Mouse (Mus musculus) frontal cortex, postnatal 14 days (tissue): Measurements from ENCODE around the gene Plxdc1.
A peak's percentile ranks its signal among the peaks of the same experiment; 100 is the strongest.

Experiments
- DNase-seq, 2 experiments: peaks; one replicate each; pipeline ENCODE4 v3.0.0; 2022; ENCODE audit warnings: low spot score in 2 of 2

Gene Plxdc1

DNA sequence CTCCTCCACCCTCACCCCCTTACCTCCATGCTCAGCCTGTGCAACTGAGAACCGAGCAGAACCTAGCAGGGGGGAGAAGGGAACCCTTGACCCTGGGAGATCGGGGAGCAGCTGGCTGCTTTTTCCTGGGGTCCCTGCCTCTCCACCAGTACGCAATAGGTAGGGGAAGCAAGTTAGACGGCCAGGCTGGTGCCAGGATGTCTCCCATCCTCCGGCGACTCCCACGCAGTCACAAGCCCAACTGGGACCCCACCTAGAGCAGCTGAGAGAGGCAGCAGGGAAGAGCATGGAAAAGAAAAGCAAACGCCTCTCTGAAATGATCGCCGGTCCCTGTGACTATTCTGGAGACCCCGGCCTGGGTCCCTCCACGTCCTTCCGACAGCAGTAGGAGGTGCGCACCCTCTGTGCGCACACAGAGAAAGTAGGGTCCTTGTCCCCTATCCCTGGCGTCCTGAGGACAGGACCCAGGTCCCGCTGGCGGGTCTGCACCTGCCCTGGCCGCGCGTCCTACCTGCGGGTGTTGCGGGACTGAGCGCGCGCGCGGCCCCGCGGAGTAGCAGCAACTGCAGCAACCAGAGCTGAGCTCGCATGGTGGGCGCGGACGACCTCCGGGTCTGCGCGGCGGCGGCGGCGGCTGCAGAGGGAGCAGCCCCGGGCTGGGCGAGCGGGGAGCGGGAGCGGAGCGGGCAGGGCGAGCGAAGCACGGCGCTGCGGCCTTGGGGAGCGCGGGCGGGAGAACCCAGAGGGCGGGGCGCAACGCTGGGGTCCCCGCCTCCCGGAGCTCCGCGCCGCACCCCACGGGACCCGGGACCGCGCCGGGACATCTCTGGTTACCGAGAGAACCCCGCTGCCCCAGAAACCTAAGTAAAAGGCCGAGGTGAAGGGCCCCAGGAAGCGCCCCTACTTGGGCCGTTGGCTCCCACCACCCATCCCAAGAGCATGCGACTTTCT, at the start of gene Plxdc1:
TSS of gene Plxdc1 (minus strand) at position 718 of the 951 bp plus-strand sequence.
- DNase-seq, result no peak

DNA sequence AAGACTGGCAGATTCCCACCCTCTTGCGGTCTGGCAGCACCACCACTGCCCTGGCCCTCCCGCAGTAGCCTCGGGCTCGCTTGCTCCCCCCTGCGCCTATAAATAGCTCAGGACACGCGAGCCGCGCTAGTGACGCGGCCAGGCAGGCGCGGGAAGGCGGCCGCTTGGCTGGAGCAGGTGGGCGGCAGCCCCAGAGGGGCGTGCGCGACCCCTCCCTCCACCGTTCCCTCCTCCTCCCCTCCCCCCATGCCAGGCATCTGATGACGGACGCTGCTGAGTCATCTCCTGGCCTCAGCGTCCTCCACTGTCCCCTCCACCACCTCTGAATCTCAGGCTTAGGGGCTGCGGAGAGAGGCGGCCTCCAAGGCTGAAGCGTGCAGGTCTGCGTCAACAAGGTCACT, 49.7 kb upstream of the Plxdc1 start:
- DNase-seq, result no peak

DNA sequence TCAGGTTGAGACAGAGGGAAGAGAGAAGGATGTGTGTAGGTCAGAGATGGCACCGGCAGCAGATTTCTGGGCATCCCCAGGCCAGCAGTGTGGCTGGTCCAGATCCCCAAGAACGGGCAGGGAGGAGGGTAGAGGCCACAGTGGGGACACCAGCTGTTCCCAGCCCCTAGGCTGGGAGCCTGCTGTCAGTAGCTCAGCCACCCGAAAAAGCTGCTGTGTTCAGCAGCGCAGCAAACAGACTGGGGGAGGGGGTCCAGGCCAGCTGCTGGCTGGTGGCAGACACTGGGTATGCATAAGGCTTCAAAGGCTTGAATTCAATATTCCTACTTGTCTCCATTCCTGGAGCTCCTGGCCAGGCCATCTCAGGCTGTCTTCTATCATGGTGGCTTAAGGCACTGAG, 48.6 kb upstream of the Plxdc1 start:
- no peak for DNase-seq

DNA sequence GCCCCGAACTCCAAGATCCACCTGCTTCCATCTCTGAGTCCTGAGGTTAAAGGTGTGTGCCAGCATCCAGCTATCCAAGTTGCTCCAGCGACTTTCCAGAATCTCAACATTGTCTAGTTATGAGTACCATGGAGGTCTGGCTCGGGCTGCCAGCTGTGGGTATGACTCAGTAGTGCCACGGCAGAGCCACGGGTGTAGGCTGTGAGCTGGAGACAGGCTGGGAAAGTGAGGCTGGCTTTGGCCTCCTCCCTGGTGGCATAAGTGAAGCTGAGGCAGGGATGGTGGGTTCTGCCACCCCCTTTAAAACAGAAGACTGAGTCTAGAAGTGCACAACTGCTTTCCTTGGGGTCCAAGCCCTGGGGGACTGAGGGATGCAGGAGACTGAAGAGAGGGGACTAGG, 47.8 kb upstream of the Plxdc1 start:
- no peak for DNase-seq

DNA sequence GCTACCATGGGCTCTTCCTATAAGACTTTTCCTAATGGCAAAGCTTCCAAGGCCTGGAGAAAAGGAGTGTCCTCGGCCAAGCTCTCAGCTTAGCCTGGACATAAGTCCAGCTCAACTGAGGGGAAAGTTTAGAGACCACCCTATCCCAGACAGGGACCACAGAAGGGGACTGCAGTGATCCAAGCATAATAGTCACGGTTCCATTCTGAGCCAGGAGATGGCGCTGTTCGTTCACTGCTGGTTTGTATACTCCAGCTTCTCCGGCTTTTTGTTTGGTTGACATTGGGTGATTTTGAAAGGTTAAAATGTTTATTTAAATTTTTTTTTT, 45.2 kb upstream of the Plxdc1 start:
- DNase-seq, result peak in 1 of 2 experiments; percentile 78

DNA sequence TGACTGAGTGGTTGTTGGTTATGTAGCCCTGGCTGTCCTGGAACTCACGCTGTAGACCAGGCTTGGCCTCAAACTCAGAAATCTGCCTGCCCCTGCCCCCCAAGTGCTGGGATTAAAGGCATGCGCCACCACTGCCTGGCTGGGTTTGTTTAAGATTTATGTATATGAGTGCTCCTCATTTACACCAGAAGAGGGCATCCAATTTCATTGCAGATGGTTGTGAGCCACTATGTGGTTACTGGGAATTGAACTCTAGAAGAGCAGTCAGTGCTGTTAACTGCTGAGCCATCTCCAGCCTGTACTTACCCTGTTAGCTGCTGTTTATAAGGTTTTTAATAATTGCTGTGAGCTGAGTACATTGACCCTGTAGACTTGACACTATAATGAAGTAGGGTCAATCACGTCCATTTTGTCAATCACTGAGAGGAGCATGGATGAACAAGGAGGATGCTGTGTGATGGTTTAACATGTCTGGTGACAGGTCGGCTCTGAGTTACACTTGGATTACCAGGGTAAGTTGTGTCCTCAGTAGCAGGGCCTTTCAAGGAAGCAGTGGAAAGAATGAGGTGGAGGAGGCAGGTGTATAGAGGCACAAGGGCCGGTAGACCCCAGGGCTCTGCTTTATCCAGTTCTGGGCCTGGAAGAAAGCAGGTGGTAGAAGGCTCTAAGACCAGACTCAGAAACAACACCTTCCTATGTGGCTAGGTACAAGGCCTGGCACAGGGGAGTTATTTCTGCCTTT, 44.6 kb upstream of the Plxdc1 start:
- DNase-seq, result no peak

DNA sequence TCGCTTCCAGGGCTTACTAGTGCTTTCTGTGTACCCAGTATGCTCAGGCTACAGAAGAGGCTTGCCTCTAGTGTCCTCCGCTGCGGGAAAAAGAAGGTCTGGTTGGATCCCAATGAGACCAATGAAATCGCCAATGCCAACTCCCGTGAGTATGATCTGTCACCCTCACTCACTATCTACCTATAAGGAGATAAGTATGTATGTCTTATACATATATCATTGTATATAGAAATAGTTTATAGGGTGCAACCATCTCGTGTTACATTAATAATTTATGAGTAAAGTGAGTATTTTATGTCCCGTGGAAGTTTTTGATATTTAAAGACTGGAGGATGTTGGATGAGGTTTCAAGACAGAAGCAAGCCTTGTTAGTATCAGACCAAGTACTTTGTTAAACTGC, 41.5 kb upstream of the Plxdc1 start:
- DNase-seq, result no peak

DNA sequence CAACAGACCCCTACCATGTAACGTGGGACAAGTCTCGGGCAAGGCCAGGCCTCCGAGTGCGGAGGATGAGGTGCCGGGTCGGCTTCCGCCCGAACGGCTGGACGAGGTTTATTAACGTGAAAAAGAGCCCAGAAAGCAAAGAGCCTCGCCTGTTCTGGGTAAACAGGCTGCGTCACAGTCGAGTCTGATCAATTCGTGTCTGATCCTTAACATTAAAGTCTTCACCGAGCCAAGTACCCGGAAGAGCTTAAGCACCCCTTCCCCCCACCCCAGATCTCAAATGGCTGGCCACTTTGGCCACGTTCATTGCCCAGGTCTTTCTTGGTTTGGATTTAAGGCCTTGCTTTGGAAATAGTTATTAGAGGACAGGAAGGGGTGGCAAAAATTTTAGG, 41.0 kb upstream of the Plxdc1 start:
- no peak for DNase-seq

DNA sequence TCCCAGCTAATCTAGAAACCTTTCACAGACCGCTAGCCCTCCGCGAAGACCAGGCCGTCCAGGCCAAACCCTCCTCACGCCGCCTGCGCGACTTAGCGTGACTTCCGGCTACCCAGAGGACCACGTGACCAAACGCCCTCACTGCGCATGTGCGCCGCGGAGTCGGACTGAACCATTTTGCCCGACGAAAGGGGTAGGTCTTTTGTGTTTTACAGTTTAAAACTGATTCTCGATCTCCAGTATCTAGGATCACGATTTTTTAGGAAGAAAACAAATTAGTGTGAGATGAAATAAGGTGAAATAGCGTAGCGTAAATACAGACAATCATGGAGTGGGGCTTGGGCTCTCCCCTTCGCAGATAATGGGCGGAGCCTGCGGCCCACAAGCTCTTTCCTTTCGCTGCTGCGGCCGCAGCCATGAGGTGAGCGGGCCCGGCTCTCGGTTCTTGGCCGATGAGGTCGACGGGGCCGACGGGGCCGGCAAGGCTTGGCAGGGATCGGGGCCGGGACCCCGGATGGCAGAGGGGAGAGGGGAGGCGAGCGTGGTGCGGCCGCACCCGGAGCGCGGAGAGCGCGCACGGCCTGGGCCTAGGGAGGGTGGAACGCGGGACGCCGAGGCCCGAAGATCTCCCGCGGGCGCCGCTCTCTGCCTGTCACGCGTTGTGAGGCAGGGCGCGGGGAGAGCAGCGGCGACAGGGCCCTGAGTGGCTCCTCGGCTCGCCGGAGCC, 40.5 kb upstream of the Plxdc1 start, which contains the start of gene Rpl19:
TSS of gene Rpl19 (plus strand) at position 141 of the 727 bp plus-strand sequence.
- peak; percentile 85 to 92 for DNase-seq

DNA sequence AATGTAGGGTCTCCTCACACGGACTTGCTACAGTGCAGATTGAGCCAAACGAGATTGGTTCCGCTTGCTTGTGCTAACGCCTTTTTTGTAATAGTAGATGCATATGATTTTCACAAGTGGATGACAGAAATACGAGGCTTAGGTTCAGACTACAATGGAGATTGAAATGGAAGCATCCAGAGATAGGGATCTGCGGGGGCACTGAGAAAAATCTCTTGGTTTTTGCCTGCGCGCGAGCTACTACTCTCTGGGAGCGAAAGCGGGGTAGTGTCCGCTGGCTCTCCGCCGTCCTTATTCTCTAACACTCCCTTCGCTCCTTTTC, 40.0 kb upstream of the Plxdc1 start:
- no peak for DNase-seq

DNA sequence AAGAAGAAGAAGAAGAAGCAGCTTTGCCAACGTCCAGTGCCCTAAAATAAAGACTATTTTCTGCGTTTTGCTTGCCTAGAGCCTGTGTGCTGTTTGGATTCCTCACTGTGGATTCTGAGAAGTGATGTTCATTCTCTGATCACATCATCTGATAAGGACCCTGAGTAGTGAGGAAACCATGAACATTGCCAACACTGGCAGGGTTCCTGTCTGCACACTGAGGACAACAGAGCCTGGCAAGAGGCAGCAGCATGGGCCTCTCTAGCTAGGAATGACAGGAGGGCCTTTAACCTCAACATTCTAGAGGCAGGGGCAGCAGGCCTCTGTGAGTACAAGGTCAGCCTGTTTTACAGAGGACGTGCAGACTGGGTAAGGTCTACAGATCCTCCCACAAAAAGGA, 38.3 kb upstream of the Plxdc1 start:
- no peak for DNase-seq

DNA sequence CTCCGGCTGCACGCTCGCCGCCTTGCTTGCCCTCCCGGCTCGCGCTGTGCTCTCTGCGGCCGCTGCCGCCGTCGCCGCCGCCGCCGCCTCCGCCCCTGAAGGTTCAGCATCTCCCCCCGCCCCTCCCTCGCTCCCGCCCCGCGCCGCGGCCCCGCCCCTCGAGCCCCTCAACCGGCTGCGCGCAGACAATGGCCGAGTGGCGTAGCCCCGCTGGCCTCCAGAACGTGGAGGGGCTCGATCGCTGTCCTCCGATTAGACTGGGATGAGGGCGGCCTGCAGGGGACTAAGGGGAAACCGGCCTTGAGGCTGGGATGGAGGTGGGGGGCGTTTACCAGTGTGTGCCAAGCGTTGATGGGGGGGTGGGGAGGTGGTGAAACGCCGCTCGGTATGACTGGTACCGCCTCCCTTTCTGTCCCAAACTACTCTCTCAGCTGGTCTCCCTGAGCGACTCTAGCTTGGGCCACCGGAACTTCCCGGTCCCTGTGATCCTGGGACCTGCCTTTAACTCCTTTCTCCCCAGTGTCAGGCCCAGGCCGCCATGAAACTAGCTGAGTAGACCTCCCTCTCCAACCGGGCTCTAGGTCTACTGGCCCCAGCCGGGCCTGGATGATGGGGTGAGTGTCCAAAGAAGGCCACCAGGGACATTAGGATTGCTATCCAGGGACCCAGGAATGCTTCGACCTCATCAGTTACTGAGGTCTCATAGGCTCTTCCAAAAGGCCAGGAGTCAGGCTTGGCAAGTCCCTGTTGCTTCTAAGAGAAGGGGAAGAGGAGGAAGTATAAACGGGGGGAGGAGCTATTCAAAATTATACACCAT, 36.5 kb upstream of the Plxdc1 start, which contains the start of gene Cacnb1:
TSS of gene Cacnb1 (minus strand) at position 480 of the 817 bp plus-strand sequence.
- no peak for DNase-seq

DNA sequence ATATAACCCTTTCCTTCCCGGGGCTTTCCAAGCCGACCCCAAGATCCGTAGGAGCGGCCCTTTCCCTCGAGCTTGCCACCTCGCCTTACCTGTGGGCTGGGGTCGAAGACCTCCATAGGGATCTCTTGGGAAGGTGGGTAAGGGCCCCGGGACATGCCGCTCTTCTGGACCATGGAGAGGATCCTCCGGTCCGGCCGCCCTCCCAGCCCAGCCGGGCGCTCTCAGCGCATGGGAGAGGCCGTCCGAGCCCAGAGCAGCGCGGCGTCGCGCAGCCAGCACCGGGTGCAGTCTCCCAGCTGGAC, 36.0 kb upstream of the Plxdc1 start:
- DNase-seq, result no peak

DNA sequence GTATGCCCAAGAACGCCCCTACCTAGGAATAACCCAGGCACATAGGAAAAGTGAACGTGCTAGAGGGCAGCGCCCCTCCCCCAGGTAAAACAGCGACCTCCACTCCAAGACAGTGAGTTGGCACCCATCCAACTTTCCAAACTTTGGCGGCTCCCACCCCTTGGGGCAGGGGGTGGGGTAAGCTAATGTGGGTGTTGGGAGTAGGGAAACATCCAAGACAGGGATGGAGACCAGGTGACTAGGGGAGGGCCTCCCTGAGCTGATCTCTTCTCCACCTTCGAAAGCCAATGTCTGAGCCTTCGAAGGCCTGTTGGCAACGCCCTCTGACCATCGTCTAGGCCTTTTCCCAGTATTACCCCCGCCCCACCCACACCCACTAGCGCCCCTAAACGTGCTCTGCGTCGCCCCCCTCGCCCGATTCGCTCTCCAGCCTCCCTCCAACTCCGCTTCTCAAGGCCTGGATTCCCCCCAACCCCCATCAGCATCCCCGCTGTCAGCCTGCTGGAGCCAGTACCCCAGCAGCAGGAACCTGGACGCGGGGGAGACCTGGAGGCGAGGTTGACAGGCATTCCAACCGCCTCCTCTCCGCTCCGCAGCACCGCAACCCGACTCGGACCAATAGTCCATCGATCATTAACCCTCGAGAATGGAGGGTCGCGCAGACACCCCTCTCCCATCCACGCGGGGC, 35.5 kb upstream of the Plxdc1 start:
- DNase-seq, result no peak

DNA sequence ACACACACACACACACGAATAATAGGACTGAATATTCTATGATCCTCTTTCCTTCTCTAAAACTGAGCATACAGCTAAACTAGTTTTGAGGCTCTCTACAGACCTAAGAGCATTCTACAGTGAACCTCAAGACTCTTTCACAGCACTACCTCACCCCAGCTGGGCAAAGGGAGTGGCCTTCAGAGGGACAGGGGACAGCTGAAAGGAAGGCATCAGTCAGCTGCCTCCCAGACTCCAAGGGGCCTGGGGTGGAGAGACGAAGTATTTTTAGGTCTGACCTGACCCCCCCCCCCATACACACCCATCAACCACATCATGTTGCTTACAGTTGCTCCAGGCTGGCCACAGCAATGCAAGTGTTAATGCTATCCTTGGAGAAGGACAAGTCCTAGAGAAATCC, 34.9 kb upstream of the Plxdc1 start:
- DNase-seq, result no peak

DNA sequence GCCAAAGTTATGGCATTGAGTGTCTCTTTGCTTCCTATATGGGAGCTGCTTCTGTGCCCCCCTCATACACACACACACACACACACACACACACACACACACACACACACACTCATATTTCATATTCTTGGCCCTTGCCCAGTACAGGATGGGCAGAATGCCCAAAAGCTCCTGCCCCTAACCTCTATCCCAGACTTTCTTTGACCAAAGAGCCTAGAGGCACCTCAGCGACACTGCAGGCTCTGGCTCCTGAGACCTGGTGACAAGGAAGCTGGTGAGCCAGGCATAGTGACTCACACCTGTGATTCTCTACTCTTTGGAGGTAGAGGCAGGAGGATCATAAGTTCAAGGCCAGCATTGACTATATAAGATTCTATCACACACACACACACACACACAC, 34.5 kb upstream of the Plxdc1 start:
- DNase-seq, result no peak

DNA sequence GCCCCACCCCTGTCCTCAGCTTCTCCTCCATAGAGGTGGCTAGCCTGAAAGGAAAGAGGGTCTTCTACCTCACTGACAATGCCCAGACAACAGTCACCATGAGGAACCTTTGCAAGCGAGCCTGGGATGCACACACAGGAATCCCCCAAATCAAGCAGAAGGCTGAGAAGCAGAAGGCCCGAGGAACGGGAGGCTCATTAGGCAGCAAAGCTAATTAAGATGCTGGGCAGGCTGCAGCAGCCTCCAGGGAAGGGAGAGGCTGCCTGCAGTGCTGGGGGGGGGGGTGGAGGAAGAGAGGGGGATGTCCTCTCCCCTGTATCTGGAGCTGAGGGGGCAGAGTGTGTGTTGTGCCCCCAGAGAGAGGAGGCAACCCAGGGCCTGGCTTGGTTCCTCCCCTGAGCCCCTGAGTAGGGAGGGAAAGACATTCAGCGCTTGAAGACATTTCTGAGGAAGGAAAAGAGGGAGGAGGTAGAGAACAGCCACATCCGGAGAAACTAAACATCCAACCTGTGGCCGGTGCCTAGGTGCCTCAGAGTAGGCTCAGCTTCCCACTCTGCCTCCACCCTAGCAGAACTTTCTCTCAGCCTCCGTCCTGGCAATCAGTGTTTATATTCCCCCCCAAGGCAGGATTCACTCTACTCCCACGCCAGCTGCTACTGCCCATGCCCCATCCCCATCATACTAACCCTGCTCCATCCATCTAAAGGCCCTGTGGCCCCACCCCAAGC, 33.8 kb upstream of the Plxdc1 start:
- DNase-seq, result no peak

DNA sequence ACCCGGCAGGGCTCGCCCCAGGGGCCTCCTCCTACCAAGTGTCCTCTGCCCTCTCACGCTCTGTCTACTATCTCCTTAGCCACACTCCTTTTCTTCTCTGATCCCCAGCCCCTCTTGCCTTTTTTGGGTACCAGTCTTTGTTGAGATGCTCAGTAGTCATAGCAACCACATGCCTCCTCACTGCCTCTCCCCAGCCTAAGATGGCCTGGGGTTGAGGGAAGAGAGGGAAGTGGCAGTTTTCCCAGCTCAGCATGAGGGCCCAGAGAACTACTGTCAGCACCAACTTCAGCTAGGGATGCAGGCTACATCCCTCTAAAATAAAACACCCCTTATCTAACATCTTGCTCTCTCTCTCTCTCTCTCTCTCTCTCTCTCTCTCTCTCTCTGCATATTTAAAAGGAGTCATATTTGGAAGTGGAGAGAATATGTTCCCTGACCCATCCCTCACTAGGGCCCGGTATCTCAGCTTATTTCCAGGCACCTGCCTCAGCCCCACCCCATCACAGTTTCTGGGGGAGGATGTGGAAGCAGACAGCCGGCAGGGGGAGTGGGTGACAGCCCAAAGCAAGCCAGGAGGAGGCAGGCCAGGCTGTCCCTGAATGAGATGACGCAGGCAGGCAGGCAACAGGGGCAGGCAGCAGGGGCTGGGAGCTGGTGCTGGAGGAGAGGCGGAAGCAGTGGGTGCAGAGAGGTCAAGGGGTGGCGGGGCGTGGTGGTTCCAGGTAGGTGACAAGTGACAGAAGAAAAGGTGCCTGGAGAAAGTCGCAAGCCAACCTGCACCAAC, 32.8 kb upstream of the Plxdc1 start:
- DNase-seq, result peak; percentile 67 to 75

DNA sequence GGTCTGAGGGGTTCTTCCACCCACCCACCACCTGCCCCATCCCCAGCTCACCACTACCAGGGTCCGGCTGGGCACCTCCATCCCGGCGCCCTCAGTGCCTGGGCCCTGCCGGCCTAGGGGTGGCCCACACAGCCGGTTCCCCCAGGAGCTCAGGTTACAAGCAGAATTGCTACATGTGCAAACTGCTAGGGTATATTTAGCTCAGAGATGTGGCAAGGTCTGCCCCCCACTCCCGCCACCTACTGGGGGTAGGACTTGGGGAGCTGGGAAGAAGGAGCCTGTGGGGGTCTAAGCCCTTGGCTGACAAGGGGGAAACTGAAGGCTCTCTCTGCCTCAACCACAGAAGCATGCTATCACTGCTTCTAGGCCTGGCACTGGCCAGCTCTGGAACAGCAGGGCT, 32.0 kb upstream of the Plxdc1 start:
- no peak for DNase-seq

DNA sequence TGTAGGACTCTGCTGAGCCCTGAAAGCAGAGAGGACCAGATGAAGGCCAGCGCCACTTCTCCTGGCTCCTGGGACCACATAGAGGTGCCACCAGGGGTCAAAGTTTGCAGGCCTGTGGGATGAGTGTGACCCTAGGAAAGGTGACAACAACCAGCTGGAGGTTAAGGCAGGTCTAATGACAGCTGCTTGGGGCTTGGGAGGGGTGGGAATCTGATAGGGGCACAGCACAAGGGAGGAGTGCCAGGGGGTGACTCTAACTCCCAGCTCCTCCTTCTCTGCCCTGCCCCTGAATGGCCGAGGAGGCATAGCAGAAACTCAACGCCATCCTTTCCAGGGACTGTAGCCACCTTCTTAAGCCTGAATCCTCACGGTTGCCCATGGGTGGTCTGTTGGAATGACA, 30.6 kb upstream of the Plxdc1 start:
- no peak for DNase-seq
